Mouse (Mus musculus): ENCODE measurements around the gene Cyyr1.

The Cyyr1 gene

DNA sequence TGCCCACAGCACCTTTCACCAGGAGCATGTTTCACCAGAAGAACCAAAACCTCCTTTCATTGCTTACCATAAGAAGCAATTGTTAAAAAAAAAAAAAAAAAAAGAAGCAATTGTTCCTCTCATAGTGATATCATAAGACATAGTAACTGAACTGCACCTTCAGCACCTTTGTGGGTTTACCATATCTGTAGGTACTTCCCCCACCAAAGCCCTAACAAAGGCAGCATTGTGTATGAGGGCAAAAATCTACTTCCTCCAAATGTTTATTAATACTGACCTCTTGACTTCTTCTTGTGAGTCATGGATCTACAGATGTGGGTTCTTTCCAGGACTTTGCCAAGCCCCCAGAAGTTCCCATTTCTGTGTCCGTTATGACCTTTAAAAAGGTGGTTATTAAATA, 98.2 kb downstream of the Cyyr1 start:
- no peak for DNase-seq

GRCm38 (mm10) chr16:85446306-85446705, 106.9 kb downstream of the Cyyr1 start:
- DNase-seq = no peak

- no peak for DNase-seq
Measured at GRCm38 (mm10) chr16:85445801-85446200, 107.4 kb downstream of the Cyyr1 start.

DNA sequence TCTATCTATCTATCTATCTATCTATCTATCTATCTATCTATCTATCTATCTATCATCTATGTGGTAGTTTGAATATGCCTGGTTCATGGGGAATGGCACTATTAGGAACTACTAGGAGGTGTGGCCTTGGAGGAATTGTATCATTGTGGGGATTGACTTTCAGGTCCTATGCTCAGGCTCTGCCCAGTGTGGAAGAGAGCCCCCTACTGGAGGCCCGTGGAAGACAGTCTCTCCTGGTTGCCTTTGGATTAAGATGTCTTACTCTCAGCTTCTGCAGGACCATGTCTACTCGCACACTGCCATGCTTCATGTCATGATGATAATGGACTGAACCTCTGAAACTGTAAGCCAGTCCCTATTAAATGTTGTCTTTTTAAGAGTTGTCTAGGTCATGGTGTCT, 117.8 kb downstream of the Cyyr1 start:
- peak; percentile 54 for DNase-seq

- DNase-seq = no peak
Measured at GRCm38 (mm10) chr16:85429173-85429572, 124.0 kb downstream of the Cyyr1 start.

DNA sequence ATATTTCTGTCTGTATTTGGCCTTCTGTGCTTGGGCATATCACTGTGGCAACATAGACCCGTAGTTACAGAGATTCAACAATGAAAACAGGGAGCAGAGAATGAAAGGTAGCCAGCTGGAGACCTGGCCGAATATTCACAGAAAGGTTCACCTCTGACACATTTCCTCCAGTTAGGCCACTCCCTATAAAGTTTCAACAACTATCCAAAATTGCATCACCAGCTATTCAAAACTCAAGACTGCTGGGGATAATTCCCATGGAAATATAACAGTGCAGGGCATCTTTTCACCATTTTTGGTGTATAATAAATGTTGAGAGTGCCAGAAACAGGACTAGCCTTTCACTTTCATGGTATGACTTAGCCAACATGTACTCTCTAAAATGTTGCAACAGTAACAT, 130.3 kb downstream of the Cyyr1 start:
- no peak for DNase-seq

DNA sequence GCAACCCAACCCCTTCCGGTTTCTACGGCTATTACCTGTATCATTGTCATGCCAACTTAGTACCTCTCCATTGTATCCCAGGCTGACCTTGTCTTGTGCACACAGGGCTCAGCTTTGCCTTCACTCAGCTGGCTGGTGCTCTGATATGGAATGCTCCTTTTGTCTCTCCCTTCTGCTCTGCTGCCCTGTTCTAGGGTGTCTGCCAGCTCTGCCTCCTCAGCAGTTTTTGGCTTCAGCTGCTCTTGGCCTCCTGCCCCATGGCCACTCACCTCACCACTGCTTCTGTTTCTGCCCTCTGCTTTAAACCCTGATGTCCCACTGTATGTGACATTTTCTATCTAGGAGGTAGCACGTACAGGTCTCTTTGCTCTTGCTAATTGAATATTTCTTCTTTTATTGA, 137.8 kb downstream of the Cyyr1 start:
- peak; percentile 7 for DNase-seq

- DNase-seq = peak; percentile 12
Measured at GRCm38 (mm10) chr16:85393430-85393948, 159.7 kb downstream of the Cyyr1 start.

DNA sequence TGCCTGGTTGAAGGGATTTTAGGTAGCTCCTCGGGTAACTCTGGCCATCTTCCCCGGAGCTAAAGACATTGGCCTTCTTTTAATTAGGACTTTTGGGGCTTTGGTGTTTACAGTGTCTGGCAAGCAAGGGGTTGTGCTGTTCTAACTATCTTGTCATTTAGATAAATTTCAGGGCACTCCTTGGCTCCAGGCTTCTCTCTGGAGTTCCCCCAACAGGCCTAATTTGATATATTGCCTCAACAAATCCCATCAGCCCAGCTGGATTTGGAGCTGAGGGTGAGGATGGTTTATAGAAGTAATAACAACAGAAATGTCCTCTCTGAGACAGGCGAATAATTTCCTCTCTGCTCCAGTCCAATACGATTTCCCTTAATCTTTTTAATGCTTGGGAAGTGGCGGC, 166.4 kb downstream of the Cyyr1 start:
- DNase-seq = no peak
